Mouse (Mus musculus) liver, embryonic 12.5 days (tissue): ENCODE results near the gene Comt. TPM values are rescaled to one million over a fixed set of nuclear protein-coding genes. Genes with fewer than 3 reads are reported as not detected.

Source experiments
- ATAC-seq: fragments of 200-750 bp; cut with Nextera tagmentation; 2 replicates; pipeline ENCODE4 v1.8.0; 2017; ENCODE audit warnings: moderate number of reproducible peaks, mild to moderate bottlenecking, moderate library complexity
- H3K27ac ChIP-seq: fragments of 300-500 bp; sonication (generic); 2 replicates; pipeline ENCODE4 v1.5.1; 2016; ENCODE audit warnings: mild to moderate bottlenecking
- H3K27me3 ChIP-seq: fragments of 300-500 bp; sonication (generic); replicated peaks from 2 replicates; pipeline ENCODE4 v1.6.1; 2016; ENCODE audit warnings: mild to moderate bottlenecking, moderate library complexity
- H3K36me3 ChIP-seq: fragments of 300-500 bp; sonication (generic); 2 replicates; pipeline ENCODE4 v1.6.1; 2016; ENCODE audit warnings: mild to moderate bottlenecking, moderate library complexity
- H3K4me1 ChIP-seq: fragments of 300-500 bp; sonication (generic); 2 replicates; pipeline ENCODE4 v1.6.1; 2016
- H3K4me2 ChIP-seq: fragments of 300-500 bp; sonication (generic); 2 replicates; pipeline ENCODE4 v1.6.1; 2016; ENCODE audit warnings: mild to moderate bottlenecking, moderate library complexity
- H3K4me3 ChIP-seq: fragments of 300-500 bp; sonication (generic); 2 replicates; pipeline ENCODE4 v1.5.1; 2016; ENCODE audit warnings: mild to moderate bottlenecking, moderate library complexity
- H3K9ac ChIP-seq: fragments of 300-500 bp; sonication (generic); 2 replicates; pipeline ENCODE4 v1.6.1; 2016; ENCODE audit warnings: mild to moderate bottlenecking, moderate library complexity
- H3K9me3 ChIP-seq: fragments of 300-500 bp; sonication (generic); replicated peaks from 2 replicates; pipeline ENCODE4 v1.6.1; 2016; ENCODE audit warnings: mild to moderate bottlenecking, moderate library complexity
- WGBS: fragments of 180-500 bp; shearing (Covaris S2); methylation state at CpG from one replicate; pipeline ENCODE4 v1.1.7; 2016; ENCODE audit not compliant: insufficient replicate concordance; 5-methylcytosine and 5-hydroxymethylcytosine counted together
- polyA plus RNA-seq: library from polyadenylated mRNA; unstranded; fragments of >200 nt; fragmentation: Nextera tagmentation; extraction: Ambion mirVana; gene quantifications from 2 replicates; pipeline ENCODE4 v1.2.1, GENCODE M21; 2016

The Comt gene
- polyA plus RNA-seq, 1 experiment from 2014 or later, result 120 TPM

DNA sequence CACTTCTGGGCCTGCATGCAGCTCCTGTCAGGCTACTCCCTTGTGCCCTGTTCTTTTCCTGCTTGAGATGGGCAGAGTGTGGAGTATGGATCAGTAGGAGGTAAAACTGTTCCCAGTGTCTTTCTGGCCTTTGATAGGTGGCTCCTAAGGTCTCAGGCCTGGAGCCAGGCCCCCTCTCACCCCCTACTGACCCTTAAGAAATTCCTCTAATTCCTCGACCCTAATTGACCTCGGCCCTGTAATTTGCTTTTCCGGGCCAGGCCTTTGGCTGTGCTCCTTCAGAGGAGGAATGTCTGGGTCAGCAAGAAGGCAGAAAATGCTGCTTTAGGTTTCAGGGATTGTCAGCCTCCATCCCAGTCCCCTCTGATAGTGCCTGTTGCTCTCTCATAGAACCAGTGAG, 42.9 kb downstream of the Comt start:
- Histone ChIP-seq H3K36me3 (no peaks in the 10 kb centered on the region), H3K4me2 (no peak overlapping the region), H3K27me3 (no peaks in the 10 kb centered on the region), H3K4me3 (no peak overlapping the region), H3K27ac (no peak overlapping the region), H3K9ac (no peak overlapping the region), H3K4me1 (peaks cover 39% of the 10 kb centered on the region), H3K9me3 (no peaks in the 10 kb centered on the region)
- WGBS, result 58% methylated on average over 3 of the region's 3 CpGs
- ATAC-seq, result no peak

DNA sequence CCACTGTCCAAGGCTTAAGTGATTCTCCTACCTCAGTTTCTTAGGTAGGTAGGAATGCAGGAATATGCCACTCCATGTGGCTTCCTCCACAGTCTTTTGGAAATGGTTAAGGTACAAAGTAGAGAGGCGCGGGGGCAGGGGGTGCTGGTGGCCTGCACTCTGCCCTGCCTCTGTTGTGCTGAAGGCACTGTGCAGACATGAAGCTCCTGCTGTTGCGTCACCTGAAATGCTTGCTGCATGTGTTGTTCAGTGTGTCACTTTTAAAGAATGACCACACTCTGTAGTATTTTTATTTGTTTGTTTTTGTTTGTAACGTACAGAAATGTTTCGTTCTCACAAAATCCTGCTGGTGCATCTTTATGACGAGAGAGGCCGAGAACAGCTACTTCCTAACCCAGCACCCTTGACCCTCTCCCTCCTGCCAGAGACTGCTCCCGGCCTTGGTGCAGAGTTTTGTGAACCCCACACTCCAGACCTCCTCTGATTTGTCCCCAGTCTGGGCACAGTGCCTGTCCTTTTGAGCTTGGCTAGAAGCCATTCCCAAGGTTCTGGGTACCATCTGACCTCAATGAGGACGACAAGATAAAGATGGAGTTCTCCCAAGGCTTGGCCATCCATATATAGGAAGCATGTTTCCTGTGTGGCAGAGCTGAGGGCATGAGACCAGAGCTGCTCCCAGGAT, 43.5 kb downstream of the Comt start:
- peaks cover 33% of the 10 kb centered on the region for H3K4me1 ChIP-seq
- no peaks in the 10 kb centered on the region for H3K36me3 ChIP-seq
- H3K9me3 ChIP-seq, result no peaks in the 10 kb centered on the region
- no peaks in the 10 kb centered on the region for H3K27me3 ChIP-seq
- H3K4me2 ChIP-seq, result no peak overlapping the region
- no peak for ATAC-seq
- no peak overlapping the region for H3K27ac ChIP-seq
- WGBS, result 74% methylated on average over 9 of the region's 9 CpGs
- no peak overlapping the region for H3K9ac ChIP-seq
- no peak overlapping the region for H3K4me3 ChIP-seq

DNA sequence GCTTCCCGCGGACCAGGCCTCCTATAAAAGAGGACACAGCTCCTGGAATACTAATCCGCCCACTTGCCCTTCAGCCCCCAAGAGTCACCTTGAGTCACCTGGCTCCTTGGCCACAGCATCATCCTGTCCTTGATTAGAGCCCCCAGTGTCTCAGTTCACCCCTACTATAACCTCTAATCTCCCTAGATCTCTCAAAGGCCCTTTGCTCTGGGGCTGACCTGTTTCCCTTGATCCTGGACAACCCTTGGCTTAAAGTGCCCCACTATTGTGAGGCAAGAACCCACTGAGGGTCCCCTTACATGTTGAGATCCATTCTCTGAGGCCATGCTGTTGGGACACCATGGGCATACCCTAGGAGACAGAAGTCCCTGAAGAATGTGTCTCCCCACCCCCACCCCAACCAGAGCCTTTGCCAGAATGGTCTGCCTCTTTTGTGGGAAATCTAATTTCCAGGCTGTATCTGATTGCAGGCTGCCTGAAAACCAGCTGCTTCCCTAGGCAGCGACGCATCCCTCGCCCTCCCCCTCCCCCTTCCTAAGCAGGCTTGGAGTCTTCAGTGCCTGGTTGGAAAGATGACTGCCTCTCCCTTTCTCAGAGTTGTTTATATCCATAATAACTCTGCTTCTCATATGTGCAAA, 44.9 kb downstream of the Comt start:
- Histone ChIP-seq H3K27me3 (no peaks in the 10 kb centered on the region), H3K36me3 (no peaks in the 10 kb centered on the region), H3K4me2 (no peak overlapping the region), H3K9me3 (no peaks in the 10 kb centered on the region), H3K4me3 (no peak overlapping the region), H3K9ac (no peak overlapping the region), H3K27ac (no peak overlapping the region), H3K4me1 (peaks cover 28% of the 10 kb centered on the region)
- no peak for ATAC-seq
- WGBS, result 60% methylated on average over 6 of the region's 6 CpGs

DNA sequence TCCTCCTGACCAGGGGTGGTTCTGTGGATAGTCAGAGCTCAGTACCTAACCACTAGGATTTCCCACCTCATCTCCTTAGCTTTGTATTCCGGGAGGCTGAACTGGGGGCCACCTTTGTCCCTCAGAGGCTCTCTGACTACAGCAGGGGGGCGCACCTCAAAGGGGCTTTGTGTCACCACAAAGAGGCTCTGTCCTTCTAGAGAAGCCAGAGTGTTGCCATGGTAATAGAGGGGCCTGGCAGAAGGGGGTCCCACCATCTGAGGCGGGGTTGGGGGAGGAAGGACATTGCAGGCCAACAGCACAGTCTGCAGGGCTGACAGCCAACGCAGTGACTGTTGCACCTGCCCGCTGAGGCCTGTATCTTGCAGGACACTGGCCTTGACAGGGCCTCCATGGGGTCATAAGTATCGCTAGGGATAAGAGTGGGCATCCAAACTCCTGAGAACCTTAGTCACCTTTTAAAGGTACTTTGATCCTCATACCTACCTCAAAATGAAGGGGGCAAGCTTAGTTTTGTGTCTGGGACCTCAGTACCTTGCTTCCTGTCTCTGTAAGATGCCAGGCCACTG, 46.1 kb downstream of the Comt start:
- Histone ChIP-seq H3K4me1 (peaks cover 26% of the 10 kb centered on the region), H3K27me3 (no peaks in the 10 kb centered on the region), H3K27ac (no peak overlapping the region), H3K4me2 (no peak overlapping the region), H3K4me3 (no peak overlapping the region), H3K36me3 (no peaks in the 10 kb centered on the region), H3K9ac (no peak overlapping the region), H3K9me3 (no peaks in the 10 kb centered on the region)
- ATAC-seq, result no peak
- 62% methylated on average over 6 of the region's 6 CpGs for WGBS

DNA sequence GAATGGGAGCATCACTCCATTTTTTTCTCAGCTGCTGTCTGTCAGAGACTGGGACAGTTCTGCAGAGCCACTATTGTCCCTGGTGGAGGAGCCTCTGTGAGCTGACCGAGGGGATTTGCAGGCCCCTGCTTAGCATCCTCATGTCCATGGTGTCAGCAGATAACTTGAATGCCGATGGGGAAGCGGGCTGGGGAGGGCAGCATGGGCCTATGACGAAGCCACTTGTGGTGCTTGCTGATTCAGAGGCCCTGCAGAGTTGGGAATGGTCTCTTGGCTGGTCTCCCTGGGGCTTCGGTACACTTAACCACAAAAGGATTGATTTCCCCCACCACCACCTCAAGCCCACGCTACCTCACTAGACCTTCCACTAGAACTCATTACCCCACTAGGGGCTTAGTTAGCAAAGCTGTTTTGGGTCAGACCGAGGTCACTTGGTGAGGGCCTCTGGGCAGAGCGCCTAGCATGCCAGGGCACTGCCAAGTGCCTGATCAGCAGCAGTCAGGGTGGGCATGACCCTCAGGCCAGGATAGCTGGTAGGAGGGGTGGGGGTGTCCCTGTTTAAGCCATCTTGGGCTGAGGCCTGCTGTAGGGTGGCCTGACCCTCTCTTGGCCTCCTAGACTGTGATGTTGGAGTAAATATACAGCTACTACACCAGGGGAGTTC, 47.2 kb downstream of the Comt start:
- H3K27me3 ChIP-seq, result no peaks in the 10 kb centered on the region
- H3K4me3 ChIP-seq, result no peak overlapping the region
- no peak overlapping the region for H3K27ac ChIP-seq
- H3K4me1 ChIP-seq, result peaks cover 26% of the 10 kb centered on the region
- no peak overlapping the region for H3K4me2 ChIP-seq
- 77% methylated on average over 8 of the region's 8 CpGs for WGBS
- H3K36me3 ChIP-seq, result no peaks in the 10 kb centered on the region
- H3K9me3 ChIP-seq, result no peaks in the 10 kb centered on the region
- ATAC-seq, result no peak
- no peak overlapping the region for H3K9ac ChIP-seq

DNA sequence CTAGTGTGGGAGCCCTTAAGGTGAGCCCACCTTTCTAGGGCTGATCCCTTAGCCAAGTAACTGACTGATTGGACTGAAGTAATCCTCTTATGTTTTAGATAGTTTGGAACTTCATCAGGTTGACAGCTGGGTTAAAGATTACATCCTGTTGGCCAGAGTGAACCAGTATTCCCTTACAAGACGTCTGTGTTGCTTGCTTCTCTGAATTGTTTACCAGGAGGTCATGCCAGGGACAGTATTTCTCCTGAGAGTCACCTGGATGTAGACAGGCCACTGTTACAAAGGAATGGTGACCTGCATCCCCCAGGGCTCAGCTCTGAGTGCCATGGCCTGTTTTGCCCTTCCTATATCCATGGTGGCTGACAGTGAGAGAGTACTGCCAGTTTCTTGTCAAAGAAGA, 48.2 kb downstream of the Comt start:
- peaks cover 18% of the 10 kb centered on the region for H3K4me1 ChIP-seq
- no peak overlapping the region for H3K27ac ChIP-seq
- H3K36me3 ChIP-seq, result no peaks in the 10 kb centered on the region
- no peaks in the 10 kb centered on the region for H3K9me3 ChIP-seq
- 50% methylated on average over 1 of the region's 1 CpGs for WGBS
- no peak overlapping the region for H3K4me3 ChIP-seq
- no peaks in the 10 kb centered on the region for H3K27me3 ChIP-seq
- H3K4me2 ChIP-seq, result no peak overlapping the region
- H3K9ac ChIP-seq, result no peak overlapping the region
- no peak for ATAC-seq

DNA sequence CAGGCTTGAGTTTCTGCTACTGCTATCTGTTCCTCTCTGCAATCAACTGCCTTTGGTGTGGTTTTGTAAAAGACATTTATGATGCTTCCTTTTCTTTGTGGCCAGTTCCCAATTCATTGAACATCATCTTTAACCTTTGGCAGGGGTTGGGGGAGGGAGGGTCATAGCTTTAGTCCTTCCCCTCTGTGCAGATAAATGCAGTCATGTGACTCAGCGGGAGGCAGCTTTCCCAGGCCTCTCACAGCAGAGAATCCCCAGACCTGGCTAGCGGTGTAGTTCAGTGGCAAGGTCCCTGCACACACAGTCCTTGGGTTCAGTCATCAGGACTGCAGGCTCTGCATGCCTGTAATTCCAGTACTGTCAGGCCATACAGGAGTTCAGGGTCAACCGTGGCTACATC, 49.4 kb downstream of the Comt start:
- peaks cover 14% of the 10 kb centered on the region for H3K4me1 ChIP-seq
- no peaks in the 10 kb centered on the region for H3K36me3 ChIP-seq
- ATAC-seq, result peak; percentile 74
- no peak overlapping the region for H3K4me2 ChIP-seq
- H3K9me3 ChIP-seq, result no peaks in the 10 kb centered on the region
- peak overlapping the region; percentile 63 for H3K27ac ChIP-seq
- 23% methylated on average over 3 of the region's 3 CpGs for WGBS
- H3K27me3 ChIP-seq, result no peaks in the 10 kb centered on the region
- no peak overlapping the region for H3K9ac ChIP-seq
- H3K4me3 ChIP-seq, result no peak overlapping the region

DNA sequence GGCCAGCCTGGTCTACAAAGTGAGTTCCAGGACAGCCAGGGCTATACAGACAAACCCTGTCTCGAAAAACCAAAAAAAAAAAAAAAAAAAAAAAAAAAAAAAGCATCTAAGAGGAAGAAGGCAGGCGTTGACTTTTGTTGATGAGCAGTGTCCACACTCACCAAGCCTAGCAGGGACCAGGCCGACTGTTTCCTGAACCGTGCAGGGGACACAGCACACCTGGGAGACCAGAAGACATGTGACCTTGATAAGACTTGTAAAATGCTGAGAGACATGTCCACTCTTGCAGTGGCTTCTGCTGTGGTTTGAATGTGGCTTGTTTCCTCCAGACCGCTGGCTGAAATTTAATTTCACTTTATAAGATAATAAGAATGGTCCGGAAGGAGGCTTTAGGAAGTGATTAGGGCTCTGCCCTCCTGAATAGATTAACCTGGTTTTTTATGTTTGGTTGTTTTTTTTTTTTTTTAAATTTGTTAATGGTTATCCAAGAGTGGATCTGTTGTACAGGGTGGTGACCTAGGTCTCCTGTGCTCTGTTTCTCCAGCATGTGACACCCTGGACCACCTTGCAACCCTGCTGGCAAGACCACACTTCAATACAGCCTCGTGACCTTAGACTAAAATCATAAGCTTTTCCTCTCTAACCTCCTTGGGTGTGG, 50.2 kb downstream of the Comt start:
- no peak overlapping the region for H3K9ac ChIP-seq

DNA sequence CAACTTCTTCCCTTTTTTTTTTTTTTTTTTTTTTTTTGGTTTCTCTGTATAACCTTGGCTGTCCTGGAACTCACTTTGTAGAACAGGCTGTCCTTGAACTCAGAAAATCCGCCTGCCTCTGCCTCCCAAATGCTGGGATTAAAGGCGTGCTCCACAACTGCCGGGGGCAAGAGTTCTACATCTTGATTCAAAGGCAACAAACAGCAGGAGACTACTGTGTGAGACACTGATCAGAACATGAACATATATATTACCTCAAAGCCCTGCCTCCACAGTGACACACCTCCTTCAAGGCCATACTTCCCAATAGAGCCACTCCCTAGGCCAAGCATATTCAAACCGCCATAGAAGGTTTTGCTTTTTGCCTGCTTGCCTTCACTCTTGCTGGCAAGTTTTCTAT, 53.0 kb downstream of the Comt start:
- Histone ChIP-seq H3K4me2 (no peak overlapping the region), H3K27ac (no peak overlapping the region), H3K4me1 (peaks cover 29% of the 10 kb centered on the region), H3K9ac (no peak overlapping the region), H3K36me3 (no peaks in the 10 kb centered on the region), H3K9me3 (no peaks in the 10 kb centered on the region), H3K27me3 (no peaks in the 10 kb centered on the region), H3K4me3 (no peak overlapping the region)
- WGBS, result 84% methylated on average over 4 of the region's 4 CpGs
- no peak for ATAC-seq

More for the DNA sequence above, 50.2 kb downstream of the Comt start:
- 53% methylated on average over 6 of the region's 7 CpGs for WGBS
- peak overlapping the region; percentile 63 for H3K27ac ChIP-seq
- H3K4me1 ChIP-seq, result peaks cover 14% of the 10 kb centered on the region
- 0 out of 2 replicates have a peak, but pooled peaks have one; percentile 30 for ATAC-seq
- no peaks in the 10 kb centered on the region for H3K36me3 ChIP-seq
- H3K4me2 ChIP-seq, result no peak overlapping the region
- no peaks in the 10 kb centered on the region for H3K9me3 ChIP-seq
- no peaks in the 10 kb centered on the region for H3K27me3 ChIP-seq
- no peak overlapping the region for H3K4me3 ChIP-seq

DNA sequence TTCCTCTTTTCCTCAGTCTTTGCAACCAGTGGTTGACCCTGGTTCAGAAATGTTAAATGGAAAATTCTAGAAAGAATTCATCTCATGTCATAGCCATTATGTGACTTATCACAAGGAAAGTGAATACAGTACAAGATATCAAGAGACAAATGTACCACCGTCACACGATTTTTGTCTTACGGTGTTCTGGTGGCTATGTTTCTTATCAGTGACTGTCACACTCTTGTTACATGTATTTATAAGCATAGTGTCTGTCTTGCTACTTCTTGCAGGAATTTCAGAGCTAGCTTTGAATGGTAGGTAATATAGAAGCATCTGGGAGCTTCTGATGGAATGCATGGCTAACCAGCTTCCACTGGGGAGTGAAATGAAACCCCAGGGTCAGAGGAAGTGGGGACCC, 56.5 kb downstream of the Comt start:
- Histone ChIP-seq H3K9me3 (no peaks in the 10 kb centered on the region), H3K4me3 (no peak overlapping the region), H3K36me3 (no peaks in the 10 kb centered on the region), H3K4me1 (peaks cover 15% of the 10 kb centered on the region), H3K9ac (no peak overlapping the region), H3K4me2 (peak overlapping the region; percentile 23), H3K27ac (peak overlapping the region; percentile 31; the same call in 1 of the 2 replicates), H3K27me3 (no peaks in the 10 kb centered on the region)
- ATAC-seq, result peak; percentile 72
- WGBS, result 19% methylated on average over 3 of the region's 3 CpGs

DNA sequence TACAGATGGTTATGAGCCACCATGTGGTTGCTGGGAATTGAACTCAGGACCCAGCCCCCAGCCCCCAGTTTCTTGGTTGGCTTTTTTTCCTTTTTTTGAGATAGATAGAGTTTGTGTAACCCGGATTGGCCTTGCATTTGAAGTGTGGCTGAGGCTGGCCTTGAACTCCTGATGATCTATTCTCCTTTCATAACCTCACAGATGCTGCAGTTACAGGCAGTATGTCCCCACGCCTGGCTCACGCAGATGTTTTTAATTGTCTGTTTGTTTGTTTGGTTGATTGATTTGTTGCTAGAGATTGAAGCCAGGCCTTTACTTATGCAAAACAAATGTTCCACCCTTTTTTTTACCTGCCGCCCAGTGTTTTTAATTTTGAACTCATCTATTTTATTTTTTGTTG, 59.8 kb downstream of the Comt start:
- no peak overlapping the region for H3K27ac ChIP-seq
- H3K4me2 ChIP-seq, result no peak overlapping the region
- no peaks in the 10 kb centered on the region for H3K9me3 ChIP-seq
- no peak overlapping the region for H3K4me3 ChIP-seq
- H3K27me3 ChIP-seq, result no peaks in the 10 kb centered on the region
- ATAC-seq, result no peak
- 80% methylated on average over 4 of the region's 4 CpGs for WGBS
- H3K36me3 ChIP-seq, result no peaks in the 10 kb centered on the region
- peaks cover 15% of the 10 kb centered on the region for H3K4me1 ChIP-seq
- no peak overlapping the region for H3K9ac ChIP-seq

DNA sequence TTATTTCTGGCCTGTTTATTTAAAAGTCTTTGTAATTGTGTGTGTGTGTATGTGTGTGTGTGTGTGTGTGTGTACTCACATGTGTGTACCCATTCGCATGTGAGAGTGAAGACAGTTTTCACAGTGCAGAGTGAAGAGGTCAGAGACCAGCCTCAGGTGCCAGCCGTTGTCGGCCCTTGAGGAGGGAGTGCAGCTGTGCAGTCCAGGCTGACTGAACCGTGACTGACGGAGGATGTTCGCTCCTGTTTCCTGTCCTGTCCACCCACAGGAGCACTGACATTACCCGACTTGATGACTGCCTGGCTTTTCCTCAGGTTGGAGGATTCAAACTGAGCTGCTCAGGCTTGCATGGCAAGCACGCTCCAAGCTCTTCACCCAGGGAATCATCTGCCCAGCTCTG, 63.7 kb downstream of the Comt start:
- Histone ChIP-seq H3K4me3 (no peak overlapping the region), H3K4me1 (no peaks in the 10 kb centered on the region), H3K9me3 (no peaks in the 10 kb centered on the region), H3K9ac (no peak overlapping the region), H3K36me3 (no peaks in the 10 kb centered on the region), H3K4me2 (no peak overlapping the region), H3K27me3 (no peaks in the 10 kb centered on the region), H3K27ac (no peak overlapping the region)
- ATAC-seq, result no peak
- 67% methylated on average over 8 of the region's 8 CpGs for WGBS
